Mouse (Mus musculus) heart, embryonic 11.5 days (tissue): ENCODE results near the gene Lingo3. TPM values are rescaled to one million over a fixed set of nuclear protein-coding genes. Genes with fewer than 3 reads are reported as not detected.

ENCODE experiments used
- ATAC-seq: fragments of 200-750 bp; cut with Nextera tagmentation; replicated peaks from 2 replicates; pipeline ENCODE4 v1.8.0; 2017; ENCODE audit warnings: moderate library complexity; ENCODE audit not compliant: insufficient number of reproducible peaks, low FRiP score, low TSS enrichment
- H3K27ac ChIP-seq: fragments of 300-500 bp; sonication (generic); 2 replicates; pipeline ENCODE4 v1.5.1; 2014; ENCODE audit warnings: mild to moderate bottlenecking, low read depth, low read length
- H3K27me3 ChIP-seq: fragments of 300-500 bp; sonication (generic); 2 replicates; pipeline ENCODE4 v1.6.1; 2014; ENCODE audit warnings: mild to moderate bottlenecking, low read length, mixed read lengths; ENCODE audit not compliant: control insufficient read depth, insufficient read depth
- H3K36me3 ChIP-seq: fragments of 300-500 bp; sonication (generic); 2 replicates; pipeline ENCODE4 v1.6.1; 2014; ENCODE audit warnings: mild to moderate bottlenecking, low read length, moderate library complexity, mixed read lengths; ENCODE audit not compliant: control insufficient read depth, insufficient read depth
- H3K4me1 ChIP-seq: fragments of 300-500 bp; sonication (generic); 2 replicates; pipeline ENCODE4 v1.6.1; 2014; ENCODE audit warnings: low read length; ENCODE audit not compliant: control insufficient read depth, insufficient read depth
- H3K4me2 ChIP-seq: fragments of 300-500 bp; sonication (generic); 2 replicates; pipeline ENCODE4 v1.6.1; 2014; ENCODE audit warnings: mild to moderate bottlenecking, moderate library complexity
- H3K4me3 ChIP-seq: fragments of 300-500 bp; sonication (generic); 2 replicates; pipeline ENCODE4 v1.5.1; 2014; ENCODE audit warnings: low read depth, low read length
- H3K9ac ChIP-seq: fragments of 300-500 bp; sonication (generic); 2 replicates; pipeline ENCODE4 v1.6.1; 2014; ENCODE audit warnings: mild to moderate bottlenecking, low read depth, low read length, moderate library complexity
- H3K9me3 ChIP-seq: fragments of 300-500 bp; sonication (generic); replicated peaks from 2 replicates; pipeline ENCODE4 v1.6.1; 2016; ENCODE audit warnings: low read length; ENCODE audit not compliant: control insufficient read depth
- WGBS: fragments of 180-500 bp; shearing (Covaris S2); extraction: QIAGEN DNeasy Blood & Tissue Kit; methylation state at CpG from one replicate; pipeline ENCODE4 v1.1.7; 2014; ENCODE audit not compliant: insufficient replicate concordance; 5-methylcytosine and 5-hydroxymethylcytosine counted together
- polyA plus RNA-seq: library from polyadenylated mRNA; unstranded; fragments of >200 nt; fragmentation: Nextera tagmentation; extraction: Ambion mirVana; gene quantifications from 2 replicates; pipeline ENCODE4 v1.2.1, GENCODE M21; 2014

Lingo3 gene
- polyA plus RNA-seq, 1 experiment from 2014 or later: not detected

GRCm38 (mm10) chr10:80805925-80806324 lies 37.9 kb downstream of the Lingo3 start:
- no peak overlapping the region for H3K4me2 ChIP-seq
- peaks cover 51% of the 10 kb centered on the region for H3K4me1 ChIP-seq
- H3K27me3 ChIP-seq: peaks cover 11% of the 10 kb centered on the region
- 18% methylated on average over 3 of the region's 3 CpGs for WGBS
- H3K36me3 ChIP-seq: peaks cover 18% of the 10 kb centered on the region
- ATAC-seq: no peak; the same call in 1 of the 2 replicates
- H3K4me3 ChIP-seq: no peak overlapping the region
- no peak overlapping the region for H3K27ac ChIP-seq
- no peak overlapping the region for H3K9ac ChIP-seq
- H3K9me3 ChIP-seq: no peaks in the 10 kb centered on the region

- no peaks in the 10 kb centered on the region for H3K9me3 ChIP-seq
- H3K27me3 ChIP-seq: peaks cover 11% of the 10 kb centered on the region
- no peak overlapping the region for H3K4me3 ChIP-seq
- no peak for ATAC-seq
- H3K36me3 ChIP-seq: peaks cover 18% of the 10 kb centered on the region
- H3K27ac ChIP-seq: no peak overlapping the region
- H3K4me2 ChIP-seq: no peak overlapping the region
- WGBS: 85% methylated on average over 5 of the region's 5 CpGs
- H3K9ac ChIP-seq: no peak overlapping the region
- peaks cover 49% of the 10 kb centered on the region for H3K4me1 ChIP-seq
Observed at GRCm38 (mm10) chr10:80805322-80805721, 38.5 kb downstream of the Lingo3 start.

DNA sequence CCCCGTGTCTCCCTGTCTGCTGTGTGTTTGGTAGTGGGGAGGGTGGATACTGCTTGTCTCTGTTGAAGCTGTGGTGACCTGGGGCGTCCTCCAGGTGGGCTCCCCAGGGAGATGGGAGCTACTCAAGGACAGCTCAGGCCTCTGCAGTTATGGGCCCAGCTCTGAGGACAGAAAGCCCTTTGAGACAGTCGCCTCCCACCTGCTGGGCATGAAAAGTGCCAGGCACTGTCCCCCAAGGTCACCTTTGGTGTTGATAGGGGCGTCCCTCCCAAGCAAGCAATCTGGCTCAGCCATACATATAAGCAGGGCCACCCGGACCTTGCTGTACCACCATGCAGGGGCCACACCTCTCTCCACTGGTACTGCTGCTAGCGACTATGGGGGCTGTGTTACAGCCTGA lies 38.9 kb downstream of the Lingo3 start, which contains the start of gene Amh:
Gene Amh, plus strand, starts transcription at position 328 of the 400 bp plus-strand sequence.
- Histone ChIP-seq H3K9ac (peak within 1 kb of the TSS; percentile 4; the same call in 1 of the 2 replicates), H3K4me2 (no peak within 1 kb of the TSS), H3K36me3 (peaks cover 21% of the 10 kb centered on the region), H3K4me1 (peaks cover 48% of the 10 kb centered on the region), H3K27ac (no peak within 1 kb of the TSS), H3K4me3 (no peak within 1 kb of the TSS), H3K27me3 (peaks cover 11% of the 10 kb centered on the region), H3K9me3 (no peaks in the 10 kb centered on the region)
- WGBS: 61% methylated on average over 6 of the region's 6 CpGs
- ATAC-seq: no peak

DNA sequence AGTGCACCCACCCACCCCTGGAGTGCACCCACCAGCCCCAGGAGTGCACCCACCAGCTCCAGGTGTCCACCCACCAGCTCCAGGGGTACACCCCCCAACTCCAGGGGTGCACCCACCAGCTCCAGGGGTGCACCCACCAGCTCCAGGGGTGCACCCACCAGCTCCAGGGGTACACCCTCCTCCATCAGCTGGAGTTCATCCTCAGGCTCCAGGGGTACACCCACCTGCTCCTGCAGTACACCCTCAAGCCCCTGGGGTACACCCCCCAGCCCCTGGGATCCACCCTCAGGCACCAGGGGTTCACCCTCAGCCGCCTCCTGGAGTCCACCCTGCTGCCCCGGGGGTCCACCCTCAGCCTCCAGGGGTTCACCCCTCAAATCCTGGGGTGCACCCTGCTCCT lies 39.5 kb downstream of the Lingo3 start:
- Histone ChIP-seq H3K4me2 (no peak overlapping the region), H3K4me1 (peaks cover 49% of the 10 kb centered on the region), H3K36me3 (peaks cover 22% of the 10 kb centered on the region), H3K9ac (0 out of 2 replicates have a peak overlapping the region, but pooled peaks have one; percentile 4), H3K27ac (no peak overlapping the region), H3K27me3 (peaks cover 11% of the 10 kb centered on the region), H3K4me3 (no peak overlapping the region), H3K9me3 (no peaks in the 10 kb centered on the region)
- WGBS: 100% methylated on average over 2 of the region's 2 CpGs
- no peak for ATAC-seq

DNA sequence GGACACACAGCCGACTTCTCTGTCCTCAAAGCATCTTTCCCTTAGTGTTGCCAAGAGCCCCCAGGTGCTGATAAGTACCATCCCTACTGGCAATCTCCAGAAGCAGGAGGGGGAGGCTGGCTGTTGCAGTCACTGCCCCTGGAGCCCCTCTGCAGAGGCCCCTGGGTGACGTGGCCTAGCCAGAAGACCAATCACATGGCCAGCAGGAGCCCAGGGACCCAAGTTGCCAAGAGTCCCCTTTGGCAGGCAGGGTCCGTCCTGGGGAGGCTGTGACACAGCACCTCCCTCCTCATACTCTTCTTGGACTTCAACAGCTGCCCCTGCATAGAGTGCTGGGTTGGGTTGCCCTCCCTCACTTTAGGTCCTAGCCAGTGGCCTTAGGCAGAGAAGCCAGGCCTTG lies 40.8 kb downstream of the Lingo3 start:
- peaks cover 36% of the 10 kb centered on the region for H3K4me1 ChIP-seq
- no peak for ATAC-seq

DNA sequence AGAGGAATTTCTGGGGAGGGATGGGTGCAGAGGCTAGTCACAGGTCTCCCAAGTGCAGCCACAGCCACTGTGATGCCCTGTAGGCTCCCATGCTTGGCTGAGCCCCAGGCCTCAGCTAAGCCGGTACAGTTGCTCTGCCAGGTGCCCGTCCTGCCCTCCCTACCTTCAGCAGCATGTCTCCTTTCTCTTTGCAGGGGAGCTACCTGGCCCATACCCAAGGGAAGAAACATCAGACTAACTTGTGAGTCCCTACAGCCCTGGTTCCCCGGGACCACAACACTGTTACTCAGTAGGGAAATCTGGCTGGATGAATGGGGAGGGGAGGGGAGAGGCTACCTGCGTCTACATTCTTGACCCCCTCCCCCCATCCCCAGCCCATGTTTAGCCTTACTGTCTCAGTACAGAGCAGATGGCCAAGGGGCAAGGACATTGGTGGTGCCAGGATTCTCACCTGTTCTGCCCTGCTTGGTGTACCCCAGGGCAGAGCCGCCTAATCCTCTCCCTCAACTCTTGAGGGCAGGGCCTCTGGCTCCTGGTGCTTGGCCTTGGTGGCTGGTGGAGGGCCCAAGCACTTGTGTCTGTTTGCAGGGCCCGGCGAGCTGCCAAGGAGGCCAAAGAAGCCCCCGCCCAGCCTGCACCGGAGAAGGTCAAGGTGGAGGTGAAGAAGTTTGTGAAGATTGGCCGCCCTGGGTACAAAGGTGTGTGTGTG lies 41.5 kb downstream of the Lingo3 start:
- H3K36me3 ChIP-seq: peaks cover 22% of the 10 kb centered on the region
- peaks cover 5% of the 10 kb centered on the region; the same call in 1 of the 2 replicates for H3K27me3 ChIP-seq
- H3K4me2 ChIP-seq: no peak overlapping the region
- no peak overlapping the region for H3K27ac ChIP-seq
- WGBS: 88% methylated on average over 10 of the region's 10 CpGs
- H3K9me3 ChIP-seq: no peaks in the 10 kb centered on the region
- H3K4me1 ChIP-seq: peaks cover 30% of the 10 kb centered on the region
- no peak overlapping the region for H3K4me3 ChIP-seq
- ATAC-seq: no peak
- H3K9ac ChIP-seq: no peak overlapping the region

More for the DNA sequence above, 40.8 kb downstream of the Lingo3 start:
- no peak overlapping the region for H3K27ac ChIP-seq
- peaks cover 22% of the 10 kb centered on the region for H3K36me3 ChIP-seq
- no peak overlapping the region for H3K4me2 ChIP-seq
- peaks cover 6% of the 10 kb centered on the region for H3K27me3 ChIP-seq
- 74% methylated on average over 3 of the region's 3 CpGs for WGBS
- H3K9me3 ChIP-seq: no peaks in the 10 kb centered on the region
- no peak overlapping the region for H3K4me3 ChIP-seq
- no peak overlapping the region for H3K9ac ChIP-seq

- Histone ChIP-seq H3K4me3 (peak overlapping the region; percentile 90), H3K27ac (peak overlapping the region; percentile 95), H3K9ac (peak overlapping the region; percentile 98), H3K4me2 (peak overlapping the region; percentile 96), H3K27me3 (no peaks in the 10 kb centered on the region), H3K4me1 (peaks cover 20% of the 10 kb centered on the region), H3K9me3 (no peaks in the 10 kb centered on the region), H3K36me3 (peaks cover 36% of the 10 kb centered on the region)
- WGBS: 2% methylated on average over 18 of the region's 18 CpGs
- ATAC-seq: no peak
Observed at GRCm38 (mm10) chr10:80799070-80799566, 44.7 kb downstream of the Lingo3 start.

DNA sequence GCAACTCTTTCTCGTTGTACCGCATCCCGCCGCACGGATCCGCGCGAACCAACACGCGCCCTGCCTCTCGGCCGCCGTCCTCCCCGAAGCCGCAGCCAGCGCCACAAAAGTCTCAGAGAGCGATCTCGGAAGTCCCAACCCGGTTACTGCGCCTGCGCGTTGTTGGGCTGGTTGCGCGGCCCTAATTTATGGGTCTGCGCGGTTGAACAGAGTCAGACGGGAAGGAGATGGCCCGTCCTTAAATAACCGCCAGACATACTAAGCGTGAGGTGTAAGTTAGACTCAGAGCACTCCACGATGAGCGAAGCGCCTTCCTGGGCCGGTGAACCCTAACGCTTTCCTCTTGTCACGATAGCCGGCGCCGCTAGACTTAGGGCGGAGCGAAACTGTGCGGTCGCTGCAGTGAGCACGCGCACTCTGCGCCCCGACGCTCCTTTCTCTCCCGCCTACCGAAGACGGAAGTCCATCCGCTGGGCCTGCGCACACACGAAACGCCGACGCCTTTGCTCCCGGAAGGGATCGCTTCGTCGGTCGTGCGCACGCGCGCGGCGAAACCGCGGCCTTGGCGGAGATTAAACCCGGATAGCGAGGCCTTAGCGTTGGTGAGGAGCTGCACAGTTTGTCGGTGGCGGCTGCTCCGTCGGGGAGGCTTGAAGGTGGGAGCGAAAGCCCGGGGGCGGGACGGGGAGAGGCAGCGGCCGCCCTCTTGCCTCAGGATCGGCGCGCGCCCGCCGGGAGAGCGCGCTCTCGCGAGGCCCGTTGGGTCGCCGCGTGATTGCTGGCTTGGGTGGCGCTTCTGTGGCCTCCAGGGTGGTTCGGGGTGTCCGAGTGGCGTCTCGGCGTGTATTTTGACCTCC lies 45.5 kb downstream of the Lingo3 start, which contains the start of the genes Sf3a2 and Plekhj1:
Gene Sf3a2, plus strand, starts transcription at position 49 of the 857 bp plus-strand sequence.
Gene Plekhj1, minus strand, starts transcription at position 477 of the 857 bp plus-strand sequence.
- Histone ChIP-seq H3K9me3 (no peaks in the 10 kb centered on the region), H3K9ac (peak within 1 kb of the TSS; percentile 98), H3K4me2 (peak within 1 kb of the TSS; percentile 96), H3K4me1 (peaks cover 20% of the 10 kb centered on the region), H3K27me3 (no peaks in the 10 kb centered on the region), H3K4me3 (peak within 1 kb of the TSS; percentile 90), H3K27ac (peak within 1 kb of the TSS; percentile 95), H3K36me3 (peaks cover 29% of the 10 kb centered on the region)
- ATAC-seq: peak; percentile 83
- under 1% methylated on average over 104 of the region's 104 CpGs for WGBS
